Mouse (Mus musculus) neural tube, embryonic 11.5 days (tissue): ENCODE results near the gene Mta2. TPM values are rescaled to one million over a fixed set of nuclear protein-coding genes. Genes with fewer than 3 reads are reported as not detected.
"Not testable (repeated sequence)": the region's sequence is repeated elsewhere in the genome, so short reads cannot be mapped to it uniquely, and the experiment has no call there.

Experiments
- ATAC-seq: fragments of 200-750 bp; cut with Nextera tagmentation; 2 replicates; pipeline ENCODE4 v1.8.0; 2017; ENCODE audit warnings: moderate number of reproducible peaks, mild to moderate bottlenecking, moderate TSS enrichment, moderate library complexity; ENCODE audit not compliant: insufficient read depth, low FRiP score, low TSS enrichment
- DNase-seq: peaks from one replicate; pipeline ENCODE4 v3.0.0-alpha.2; 2015; ENCODE audit warnings: low spot score
- H3K27ac ChIP-seq: fragments of 300-500 bp; sonication (generic); 2 replicates; pipeline ENCODE4 v1.5.1; 2014; ENCODE audit warnings: low read depth, mild to moderate bottlenecking, low read length
- H3K27me3 ChIP-seq: fragments of 300-500 bp; sonication (generic); 2 replicates; pipeline ENCODE4 v1.6.1; 2014; ENCODE audit warnings: mild to moderate bottlenecking, low read length, mixed read lengths; ENCODE audit not compliant: control insufficient read depth, insufficient read depth
- H3K36me3 ChIP-seq: fragments of 300-500 bp; sonication (generic); 2 replicates; pipeline ENCODE4 v1.6.1; 2014; ENCODE audit warnings: mild to moderate bottlenecking, low read length, moderate library complexity, mixed read lengths; ENCODE audit not compliant: control insufficient read depth, insufficient read depth
- H3K4me1 ChIP-seq: fragments of 300-500 bp; sonication (generic); 2 replicates; pipeline ENCODE4 v1.6.1; 2014; ENCODE audit warnings: low read length, mixed read lengths; ENCODE audit not compliant: control insufficient read depth, insufficient read depth
- H3K4me2 ChIP-seq: fragments of 300-500 bp; sonication (generic); 2 replicates; pipeline ENCODE4 v1.6.1; 2014; ENCODE audit warnings: low read depth, mild to moderate bottlenecking, moderate library complexity
- H3K4me3 ChIP-seq: fragments of 300-500 bp; sonication (generic); 2 replicates; pipeline ENCODE4 v1.5.1; 2014; ENCODE audit warnings: low read depth, low read length
- H3K9ac ChIP-seq: fragments of 300-500 bp; sonication (generic); 2 replicates; pipeline ENCODE4 v1.6.1; 2014; ENCODE audit warnings: mild to moderate bottlenecking, low read length
- H3K9me3 ChIP-seq: fragments of 300-500 bp; sonication (generic); 2 replicates; pipeline ENCODE4 v1.6.1; 2016; ENCODE audit warnings: low read length; ENCODE audit not compliant: control insufficient read depth
- WGBS: fragments of 180-500 bp; shearing (Covaris S2); extraction: QIAGEN DNeasy Blood & Tissue Kit; methylation state at CpG from one replicate; pipeline ENCODE4 v1.1.7; 2014; 5-methylcytosine and 5-hydroxymethylcytosine counted together
- polyA plus RNA-seq: library from polyadenylated mRNA; unstranded; fragments of >200 nt; fragmentation: Nextera tagmentation; extraction: Ambion mirVana; gene quantifications from 2 replicates; pipeline ENCODE4 v1.2.1, GENCODE M21; 2014

Gene Mta2
- polyA plus RNA-seq, result 55.6 and 57.5 TPM in 2 replicates

- DNase-seq, result peak; percentile 98
- H3K36me3 ChIP-seq, result peaks cover 13% of the 10 kb centered on the region
These were observed at the start of gene Mta2 for GRCm38 (mm10) chr19:8941515-8942217. Gene Mta2, plus strand, starts transcription at chr19:8941875.

DNA sequence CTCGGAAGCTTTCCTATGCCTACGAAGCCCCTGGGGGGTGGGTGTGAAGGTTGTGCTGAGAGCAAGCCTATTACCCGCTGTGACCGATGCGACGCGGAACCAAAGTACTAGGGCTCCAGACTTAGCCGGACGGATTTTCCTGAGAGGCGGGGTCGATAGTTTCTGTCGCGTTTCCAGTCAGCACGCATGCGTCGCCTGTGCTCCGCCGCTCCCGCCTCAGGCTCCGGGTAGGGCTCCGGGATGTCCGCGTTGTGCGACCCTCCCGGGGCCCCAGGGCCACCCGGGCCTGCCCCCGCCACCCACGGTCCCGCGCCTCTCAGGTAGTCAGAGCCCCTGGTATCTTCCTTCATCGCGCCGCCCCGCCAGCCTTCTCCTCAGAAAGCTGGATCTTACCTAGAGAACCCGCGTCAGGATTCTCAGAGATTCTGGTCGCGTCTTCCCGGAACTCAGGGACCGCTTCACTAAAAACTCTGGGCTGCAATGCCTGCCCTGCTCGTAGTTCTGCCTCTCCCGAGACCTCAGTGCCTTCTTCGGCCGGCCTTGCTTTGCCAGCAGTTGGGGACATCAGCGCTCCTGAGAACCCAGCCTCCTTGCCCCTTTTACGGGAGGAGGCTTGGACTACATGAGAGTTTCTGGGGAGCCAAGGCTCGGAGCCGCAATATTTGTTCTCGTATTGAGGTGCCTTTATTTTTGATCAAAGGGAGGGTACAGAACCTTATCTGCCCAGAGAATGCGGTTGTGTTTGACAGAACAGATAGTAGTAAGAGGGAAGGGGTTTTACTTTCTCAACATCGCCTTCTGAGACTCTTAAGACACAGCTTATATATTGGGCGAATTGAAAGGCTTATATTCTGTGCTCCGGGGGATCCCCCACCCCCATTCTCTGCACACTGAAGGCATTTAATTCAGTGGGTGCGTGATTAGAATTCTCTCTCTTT lies 48.6 kb upstream of the Mta2 start, which contains the start of gene Ints5:
Gene Ints5 (plus strand): TSS at position 177 of the 938 bp plus-strand sequence.
- ATAC-seq, result peak; percentile 63
- Histone ChIP-seq H3K9ac (peak within 1 kb of the TSS; percentile 66), H3K9me3 (no peaks in the 10 kb centered on the region), H3K27me3 (no peaks in the 10 kb centered on the region), H3K4me2 (peak within 1 kb of the TSS; percentile 60), H3K36me3 (peaks cover 8% of the 10 kb centered on the region), H3K27ac (peak within 1 kb of the TSS; percentile 36; the same call in 1 of the 2 replicates), H3K4me1 (peaks cover 9% of the 10 kb centered on the region), H3K4me3 (peak within 1 kb of the TSS; percentile 49)
- peak; percentile 89 for DNase-seq
- 3% methylated on average over 54 of the region's 54 CpGs for WGBS

More at GRCm38 (mm10) chr19:8941515-8942217, at the start of gene Mta2:
- Histone ChIP-seq H3K4me3 (peak within 1 kb of the TSS; percentile 96), H3K4me2 (peak within 1 kb of the TSS; percentile 42), H3K4me1 (peaks cover 9% of the 10 kb centered on the region; the same call in 1 of the 2 replicates), H3K9me3 (no peaks in the 10 kb centered on the region), H3K9ac (peak within 1 kb of the TSS; percentile 99), H3K27ac (peak within 1 kb of the TSS; percentile 98), H3K27me3 (no peaks in the 10 kb centered on the region)
- under 1% methylated on average over 64 of the region's 64 CpGs for WGBS
- ATAC-seq, result peak; percentile 95

DNA sequence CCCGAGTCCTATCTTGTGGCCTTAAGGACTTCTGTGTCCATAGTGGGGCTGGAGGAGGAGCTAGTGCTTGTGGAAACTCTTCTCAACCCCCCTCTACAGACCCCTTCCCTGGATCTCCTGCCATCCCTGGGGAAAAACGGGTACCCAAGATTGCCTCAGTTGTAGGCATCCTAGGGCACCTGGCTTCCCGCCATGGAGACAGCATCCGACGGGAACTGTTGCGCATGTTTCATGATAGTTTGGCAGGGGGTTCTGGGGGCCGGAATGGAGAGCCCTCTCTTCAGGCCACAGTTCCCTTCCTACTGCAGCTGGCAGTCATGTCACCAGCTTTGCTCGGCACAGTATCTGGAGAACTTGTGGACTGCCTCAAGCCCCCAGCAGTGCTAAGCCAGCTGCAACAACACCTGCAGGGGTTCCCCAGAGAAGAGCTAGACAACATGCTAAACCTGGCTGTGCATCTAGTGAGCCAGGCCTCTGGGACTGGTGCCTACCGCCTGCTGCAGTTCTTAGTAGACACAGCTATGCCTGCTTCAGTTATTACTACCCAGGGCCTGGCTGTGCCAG lies 46.2 kb upstream of the Mta2 start:
- Histone ChIP-seq H3K4me3 (no peak overlapping the region), H3K27me3 (no peaks in the 10 kb centered on the region), H3K27ac (no peak overlapping the region), H3K4me1 (peaks cover 18% of the 10 kb centered on the region), H3K9me3 (no peaks in the 10 kb centered on the region), H3K9ac (no peak overlapping the region), H3K36me3 (peaks cover 7% of the 10 kb centered on the region), H3K4me2 (no peak overlapping the region)
- ATAC-seq (no peak), DNase-seq (no peak)
- WGBS, result 92% methylated on average over 9 of the region's 9 CpGs

- not testable (repeated sequence) for H3K4me2 ChIP-seq, H3K27ac ChIP-seq, H3K36me3 ChIP-seq, H3K4me3 ChIP-seq, DNase-seq, H3K9me3 ChIP-seq, H3K9ac ChIP-seq, ATAC-seq, H3K27me3 ChIP-seq
- 90% methylated on average over 5 of the region's 5 CpGs for WGBS
- peaks cover 18% of the 10 kb centered on the region for H3K4me1 ChIP-seq
These were observed 45.4 kb upstream of the Mta2 start for GRCm38 (mm10) chr19:8896231-8896630.

DNA sequence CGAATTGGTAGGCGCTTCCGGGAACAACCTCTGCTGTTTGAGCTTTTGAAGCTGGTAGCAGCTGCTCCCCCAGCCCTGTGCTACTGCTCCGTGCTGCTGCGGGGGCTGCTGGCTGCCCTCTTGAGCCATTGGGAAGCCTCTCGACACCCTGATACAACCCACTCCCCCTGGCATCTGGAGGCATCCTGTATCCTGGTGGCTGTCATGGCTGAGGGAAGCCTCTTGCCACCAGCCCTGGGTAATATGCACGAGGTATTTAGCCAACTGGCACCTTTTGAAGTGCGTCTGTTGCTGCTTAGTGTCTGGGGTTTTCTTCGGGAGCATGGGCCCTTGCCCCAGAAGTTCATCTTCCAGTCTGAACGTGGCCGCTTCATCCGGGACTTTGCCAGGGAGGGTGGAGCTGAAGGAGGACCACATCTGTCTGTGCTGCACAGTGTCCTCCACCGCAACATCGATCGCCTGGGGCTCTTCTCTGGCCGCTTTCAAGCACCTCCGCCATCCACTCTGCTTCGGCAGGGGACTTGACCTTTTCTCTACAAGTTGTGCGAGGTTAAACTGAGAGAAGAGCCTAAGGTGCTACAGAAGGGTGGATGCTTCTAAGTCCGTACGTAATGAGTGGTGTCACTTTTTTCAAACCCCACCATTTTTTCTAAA lies 44.3 kb upstream of the Mta2 start:
- Histone ChIP-seq H3K27ac (peak overlapping the region; percentile 70), H3K4me3 (peak overlapping the region; percentile 88), H3K4me1 (peaks cover 18% of the 10 kb centered on the region), H3K9ac (peak overlapping the region; percentile 46), H3K4me2 (peak overlapping the region; percentile 48)
- ATAC-seq (peak; percentile 41), DNase-seq (peak; percentile 55)
- WGBS, result 29% methylated on average over 21 of the region's 21 CpGs
- H3K36me3 ChIP-seq, H3K9me3 ChIP-seq, H3K27me3 ChIP-seq: not testable (repeated sequence)

GRCm38 (mm10) chr19:8897865-8898495 lies 43.7 kb upstream of the Mta2 start, which contains the start of gene Ganab:
Gene Ganab, plus strand, starts transcription at chr19:8898071.
- Histone ChIP-seq H3K4me2 (peak within 1 kb of the TSS; percentile 63), H3K9me3 (no peaks in the 10 kb centered on the region), H3K27me3 (no peaks in the 10 kb centered on the region), H3K9ac (peak within 1 kb of the TSS; percentile 94), H3K27ac (peak within 1 kb of the TSS; percentile 70), H3K4me3 (peak within 1 kb of the TSS; percentile 88), H3K4me1 (peaks cover 18% of the 10 kb centered on the region), H3K36me3 (peaks cover 11% of the 10 kb centered on the region)
- WGBS, result under 1% methylated on average over 53 of the region's 53 CpGs
- ATAC-seq (peak; percentile 99), DNase-seq (peak; percentile 95)

DNA sequence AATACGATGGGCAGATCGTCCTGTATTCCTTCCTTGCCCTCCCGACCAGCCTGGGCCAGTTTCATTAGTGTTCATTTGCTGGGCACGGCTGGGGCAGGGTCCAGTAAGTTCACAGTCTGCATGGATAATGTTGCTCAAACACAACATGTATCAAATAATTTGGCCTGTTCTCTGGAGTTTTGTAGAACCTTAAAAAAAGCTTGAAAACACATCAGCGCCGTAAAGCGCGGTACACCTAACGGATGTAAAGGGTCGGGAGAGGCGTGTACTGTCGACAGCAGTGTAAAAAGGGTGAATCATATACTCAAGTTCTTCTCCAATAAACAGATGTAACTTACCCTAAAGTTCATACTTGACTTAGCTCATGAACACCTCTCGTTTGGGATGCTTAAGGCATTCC lies 43.1 kb upstream of the Mta2 start:
- Histone ChIP-seq H3K27me3 (no peaks in the 10 kb centered on the region), H3K4me2 (peak overlapping the region; percentile 63), H3K27ac (peak overlapping the region; percentile 66; the same call in 1 of the 2 replicates), H3K9me3 (no peaks in the 10 kb centered on the region), H3K4me1 (peaks cover 18% of the 10 kb centered on the region), H3K9ac (peak overlapping the region; percentile 94), H3K4me3 (peak overlapping the region; percentile 88), H3K36me3 (peaks cover 11% of the 10 kb centered on the region)
- no peak for DNase-seq
- no peak for ATAC-seq
- WGBS, result 15% methylated on average over 13 of the region's 13 CpGs
